Mouse (Mus musculus) lung, postnatal 0 days (tissue): ENCODE results near the gene Sorcs2.

Experiments
- CTCF ChIP-seq: IDR thresholded peaks from 2 replicates; pipeline ENCODE4 v1.5.1; 2016; ENCODE audit warnings: antibody characterized with exemption, mild to moderate bottlenecking
- EP300 ChIP-seq: IDR thresholded peaks from 2 replicates; pipeline ENCODE4 v1.6.1; 2016; ENCODE audit warnings: antibody characterized with exemption, mild to moderate bottlenecking, control low read depth

GRCm38 (mm10) chr5:36192677-36193076 lies 205.3 kb downstream of the Sorcs2 start:
- TF ChIP-seq CTCF (no peak), EP300 (no peak)
